Mouse (Mus musculus): ENCODE results near the gene Tpsg1.

DNA sequence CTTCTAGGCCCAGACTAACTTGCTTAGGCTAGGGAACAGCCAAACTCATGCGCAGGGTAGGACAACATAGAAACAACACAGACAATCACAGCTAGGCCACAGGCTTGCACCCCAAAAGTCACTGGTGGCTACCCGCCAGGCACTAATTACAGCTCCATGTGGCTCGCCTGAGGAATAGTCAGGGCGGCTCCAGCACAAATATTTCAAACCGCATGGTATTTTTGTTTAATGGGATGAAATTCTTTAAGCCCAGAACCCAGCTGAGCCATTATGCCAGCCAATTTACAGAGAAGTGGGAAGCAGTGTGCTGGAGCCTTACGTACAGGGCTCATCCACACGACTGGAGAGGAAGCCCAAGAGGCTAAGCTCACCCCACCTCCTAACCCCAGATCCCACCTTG, 40.5 kb downstream of the Tpsg1 start:
- TF ChIP-seq CTCF (IDR thresholded peaks at IDR 0.05; ENCODE audit: low read depth, low read length), result no peak
- TF ChIP-seq GATA2 (IDR thresholded peaks at IDR 0.05; ENCODE audit: borderline replicate concordance, low read depth, low read length), result no peak
- no peak for TF ChIP-seq GATA1 (IDR thresholded peaks at IDR 0.05; ENCODE audit: borderline replicate concordance, low read length)
- no peak for TF ChIP-seq POLR2AphosphoS5 (IDR thresholded peaks at IDR 0.05; ENCODE audit: insufficient replicate concordance, low read depth, low read length)
- no peak for TF ChIP-seq TAL1 (conservative IDR thresholded peaks at IDR 0.05; ENCODE audit: low read depth, low read length)
